Mouse (Mus musculus): ENCODE results near the gene Psmc5.
"Not testable (repeated sequence)": the region's sequence is repeated elsewhere in the genome, so short reads cannot be mapped to it uniquely, and the experiment has no call there.

The Psmc5 gene

DNA sequence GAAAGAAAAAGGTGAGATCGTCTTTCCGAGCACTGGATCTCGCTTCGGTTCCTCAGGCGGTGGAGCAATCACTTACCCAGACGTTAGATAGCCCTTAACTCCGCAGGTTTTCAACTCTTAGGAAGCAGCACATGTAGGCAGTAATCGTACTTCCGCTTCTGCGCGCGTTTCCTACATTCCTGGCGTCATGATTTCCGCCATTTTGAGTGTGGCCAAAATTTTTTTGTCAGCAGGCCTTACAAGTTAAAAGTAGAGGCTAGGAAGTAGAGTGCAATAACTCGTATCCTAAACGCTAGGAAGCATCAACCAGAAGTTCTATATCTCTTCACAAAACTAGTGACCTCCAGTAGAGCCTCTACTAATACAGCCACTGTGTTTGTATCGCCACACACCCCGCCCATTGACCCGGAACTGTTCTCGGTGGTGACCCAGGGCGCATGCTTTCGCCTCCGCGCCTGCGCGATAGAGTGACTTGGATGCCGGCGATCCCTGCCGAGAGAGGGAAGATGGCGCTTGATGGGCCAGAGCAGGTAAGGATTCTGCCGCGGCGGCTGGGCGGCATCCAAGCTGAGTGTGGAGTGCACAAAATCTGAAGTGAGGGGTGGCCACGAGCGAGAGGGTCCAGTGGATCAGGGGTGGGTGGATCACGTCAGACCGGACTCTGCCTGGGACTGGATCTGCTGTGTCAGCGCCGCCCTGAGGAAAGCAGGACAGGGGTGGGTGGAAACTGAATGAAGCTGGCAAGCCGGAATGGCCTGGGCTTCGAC, at the start of gene Psmc5, which contains the start of gene Ftsj3:
Psmc5 (plus strand) TSS at position 470 of the 767 bp plus-strand sequence.
Ftsj3 (minus strand) TSS at position 395 of the 767 bp plus-strand sequence.
- no peak for DNase-seq (ENCODE audit: extremely low read depth, low read depth, low spot score)

DNA sequence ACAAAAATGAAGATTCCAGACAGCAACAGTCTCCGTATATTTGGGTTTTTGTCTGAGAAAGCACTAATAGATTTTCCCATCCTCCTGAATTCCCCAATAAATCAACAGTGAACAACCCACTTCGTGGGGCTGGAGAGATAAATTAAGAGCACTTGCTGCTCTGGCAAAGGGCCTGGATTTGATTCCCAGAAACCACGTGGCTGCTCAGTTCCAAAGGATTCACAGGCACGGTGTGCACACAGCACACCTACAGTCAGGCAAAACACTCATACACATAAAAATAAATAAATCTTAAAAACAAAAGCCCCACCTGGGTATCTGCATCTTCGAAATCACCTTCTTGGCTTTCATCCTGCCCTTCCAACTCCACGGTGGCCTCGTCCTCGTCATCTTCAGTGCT, 43.2 kb upstream of the Psmc5 start:
- no peak for DNase-seq (ENCODE audit: extremely low read depth, low read depth, low spot score)

DNA sequence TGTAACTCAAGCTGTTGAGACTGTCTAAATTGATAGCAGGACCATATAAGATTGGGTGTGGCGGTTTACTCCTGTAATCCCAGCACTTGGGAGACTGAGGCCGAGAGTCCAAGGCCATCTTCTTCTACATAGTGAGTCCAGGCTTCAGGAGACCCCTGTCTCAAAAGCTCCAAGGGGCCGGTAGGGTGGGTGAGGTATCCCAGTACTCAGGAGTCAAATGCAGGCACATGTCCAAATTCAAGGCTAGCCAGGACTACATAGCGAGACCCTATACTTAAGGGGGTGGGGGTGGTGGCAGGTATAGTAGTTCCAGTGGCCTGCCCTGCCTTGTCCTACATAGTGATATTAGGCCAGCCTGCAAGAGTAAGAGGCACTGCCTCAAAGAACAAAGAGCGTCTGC, 41.1 kb upstream of the Psmc5 start:
- no peak for DNase-seq (ENCODE audit: extremely low read depth, low read depth, low spot score)

DNA sequence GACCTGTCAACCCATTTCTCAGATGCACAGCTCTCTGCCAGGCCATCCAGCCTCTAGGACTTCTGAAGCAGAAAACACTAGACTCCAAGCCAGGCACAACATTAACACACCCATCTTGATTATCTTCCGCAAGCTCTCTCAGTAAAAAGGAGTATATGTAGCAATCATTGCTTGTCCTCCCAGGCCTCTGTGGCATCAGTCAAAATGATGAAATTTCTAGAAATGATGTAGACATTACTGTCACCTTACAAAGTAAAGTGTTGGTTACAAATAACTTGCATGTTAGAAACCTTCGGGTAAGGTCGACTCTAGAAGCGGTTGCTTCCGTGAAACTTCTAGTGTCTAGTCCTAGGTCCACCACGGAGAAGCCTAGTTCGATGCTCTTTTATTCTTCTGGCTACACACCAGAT, 40.5 kb upstream of the Psmc5 start:
- no peak for DNase-seq (ENCODE audit: extremely low read depth, low read depth, low spot score)

DNA sequence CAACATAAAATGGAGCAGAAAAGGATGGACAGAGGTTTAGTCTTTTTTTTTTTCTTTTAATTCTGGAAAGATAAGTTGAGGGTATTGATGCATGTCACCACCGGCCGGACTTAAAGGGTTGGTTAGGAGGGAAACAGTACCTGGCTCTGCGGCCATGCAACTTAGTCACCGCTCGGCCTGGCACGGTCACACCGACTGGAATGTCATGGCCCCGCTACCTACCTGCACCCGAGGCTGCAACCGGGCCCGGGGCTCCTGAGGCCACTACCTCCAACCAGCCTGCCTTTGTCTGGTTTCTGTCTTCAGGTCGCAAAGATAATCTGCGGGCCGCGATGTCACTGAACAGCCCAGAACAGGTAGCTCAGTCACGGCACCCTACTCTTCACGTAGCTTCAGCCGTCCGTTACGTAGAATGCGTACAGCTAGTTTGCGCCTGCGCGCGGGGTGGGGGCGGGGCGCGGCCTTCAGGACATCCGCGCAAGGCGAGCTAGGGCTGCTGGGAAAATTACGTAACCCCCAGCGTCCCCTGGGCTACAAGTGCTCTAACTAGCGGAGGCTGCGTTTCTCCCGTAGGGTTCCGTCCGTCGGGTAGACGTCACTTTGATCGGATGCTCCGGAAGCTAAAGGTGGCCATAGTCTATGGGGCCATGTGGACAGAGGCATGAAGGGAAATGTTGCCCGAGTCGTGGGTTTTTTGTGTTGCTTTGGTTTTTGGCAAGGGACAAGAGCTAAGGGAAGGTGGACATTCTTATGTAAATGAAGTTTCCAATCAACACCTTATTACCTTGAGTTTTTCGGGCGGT, 39.8 kb upstream of the Psmc5 start, which contains the start of gene Ccdc47:
Ccdc47 (minus strand) TSS at position 418 of the 803 bp plus-strand sequence.
- peak; percentile 97 for DNase-seq (ENCODE audit: extremely low read depth, low read depth, low spot score)

DNA sequence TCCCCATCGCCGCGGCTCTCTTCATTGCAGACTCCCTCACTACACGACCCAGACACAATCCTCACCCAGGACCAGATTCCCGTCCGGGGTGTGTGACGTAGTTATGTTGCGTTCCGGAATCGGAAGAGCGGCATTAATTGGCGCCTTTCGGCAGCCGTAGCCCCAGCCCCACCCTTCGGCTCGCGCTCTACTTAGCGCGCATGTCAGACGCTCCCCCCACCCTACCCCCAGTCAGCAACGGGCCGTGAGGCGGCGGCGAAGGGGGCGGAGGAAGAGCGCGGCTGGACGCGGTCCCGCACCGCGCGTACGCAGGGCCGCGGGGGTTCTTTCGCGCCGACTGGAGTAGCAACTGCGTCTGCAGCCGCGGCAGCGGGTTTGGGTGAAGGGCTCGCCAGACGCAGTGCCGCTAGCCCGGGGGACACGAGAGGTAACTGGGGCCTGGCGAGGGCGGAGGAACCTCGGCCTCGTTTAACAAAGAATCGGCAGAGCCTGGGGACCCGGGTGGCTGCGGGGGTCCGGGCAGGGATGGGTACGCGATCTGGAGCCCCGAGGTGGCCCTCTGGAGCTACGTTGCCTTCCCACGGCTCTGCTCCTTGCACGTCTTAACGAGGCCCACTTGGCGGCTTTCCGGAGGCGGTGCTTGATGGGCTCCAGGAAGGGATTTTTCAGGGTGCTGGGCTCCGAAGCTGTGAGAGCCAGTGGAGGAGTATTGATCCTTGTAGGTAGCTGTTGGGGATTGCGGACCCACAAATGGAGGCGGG, 39.0 kb upstream of the Psmc5 start, which contains the start of gene Ddx42:
Ddx42 (plus strand) TSS at position 197 of the 761 bp plus-strand sequence.
- DNase-seq (ENCODE audit: extremely low read depth, low read depth, low spot score) = peak; percentile 67

DNA sequence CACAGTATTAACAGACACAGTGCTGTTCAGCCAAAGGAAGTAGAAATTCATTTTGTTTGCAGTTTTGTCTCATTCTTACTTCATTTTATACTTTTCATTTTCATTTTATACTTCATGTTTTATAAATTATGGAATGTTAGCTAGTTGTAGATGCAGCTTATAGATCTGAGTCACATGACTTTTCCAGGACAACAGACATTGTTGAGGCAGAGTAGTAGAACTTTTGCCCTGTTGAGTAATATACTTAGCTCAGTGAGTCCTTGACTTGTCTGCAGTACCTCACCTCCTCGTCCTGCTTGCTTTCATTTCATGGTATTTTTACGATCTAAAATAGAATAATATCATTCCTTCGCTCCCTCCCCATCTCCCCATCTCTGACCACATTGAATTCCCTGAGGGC, 35.4 kb upstream of the Psmc5 start:
- no peak for DNase-seq (ENCODE audit: extremely low read depth, low read depth, low spot score)

DNA sequence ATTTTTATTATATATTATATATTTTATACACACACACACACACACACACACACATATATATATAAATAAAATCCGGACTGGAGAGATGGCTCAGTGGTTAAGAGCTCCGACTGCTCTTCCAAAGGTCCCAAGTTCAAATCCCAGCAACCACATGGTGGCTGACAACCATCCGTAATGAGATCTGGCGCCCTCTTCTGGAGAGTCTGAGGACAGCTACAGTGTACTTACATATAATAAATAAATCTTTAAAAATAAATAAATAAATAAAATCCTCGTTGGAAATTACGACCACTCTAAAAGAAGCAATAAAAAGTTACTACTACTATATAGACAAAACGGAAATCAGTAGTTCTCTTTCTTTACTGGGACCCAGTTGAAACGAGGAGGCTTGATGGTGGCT, 22.0 kb upstream of the Psmc5 start:
- DNase-seq (ENCODE audit: extremely low read depth, low read depth, low spot score) = not testable (repeated sequence)

DNA sequence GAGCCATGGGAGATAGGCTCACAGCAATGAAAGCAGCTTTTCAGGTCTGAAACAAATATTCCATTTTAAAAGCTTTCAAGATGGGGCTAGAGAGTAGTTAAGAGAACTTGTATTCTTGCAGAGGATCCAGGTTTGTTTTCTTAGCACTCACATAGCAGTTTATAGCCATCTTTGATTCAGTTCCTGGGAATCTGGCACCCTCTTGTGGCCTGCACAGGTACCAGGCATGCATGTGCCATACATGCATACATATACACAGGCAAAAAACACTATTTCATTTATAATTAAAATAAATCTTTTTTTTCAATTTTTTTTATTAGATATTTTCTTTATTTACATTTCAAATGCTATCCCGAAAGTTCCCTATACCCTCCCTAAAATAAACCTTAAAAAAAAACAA, 9.1 kb upstream of the Psmc5 start:
- no peak for DNase-seq (ENCODE audit: extremely low read depth, low read depth, low spot score)

DNA sequence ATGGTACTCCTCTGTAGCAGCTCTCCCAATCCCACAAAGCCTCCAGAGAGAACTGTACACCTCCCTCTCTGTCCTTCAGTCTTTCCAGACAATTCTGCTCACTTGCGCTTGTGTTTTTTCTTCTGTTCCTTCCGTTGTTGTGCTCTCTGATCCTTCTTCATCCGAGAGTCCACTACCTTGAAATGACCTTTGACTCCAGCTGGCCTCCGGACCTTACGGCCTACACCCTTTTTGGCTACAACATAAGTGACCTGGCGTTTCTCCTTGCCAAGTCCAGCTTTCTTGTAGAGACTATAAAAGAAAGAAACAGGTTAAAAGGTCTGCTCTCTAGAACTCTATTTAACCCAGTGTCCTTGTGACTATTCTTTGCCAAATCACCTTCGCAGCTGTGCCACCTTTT, 6.6 kb upstream of the Psmc5 start:
- DNase-seq (ENCODE audit: extremely low read depth, low read depth, low spot score) = no peak

DNA sequence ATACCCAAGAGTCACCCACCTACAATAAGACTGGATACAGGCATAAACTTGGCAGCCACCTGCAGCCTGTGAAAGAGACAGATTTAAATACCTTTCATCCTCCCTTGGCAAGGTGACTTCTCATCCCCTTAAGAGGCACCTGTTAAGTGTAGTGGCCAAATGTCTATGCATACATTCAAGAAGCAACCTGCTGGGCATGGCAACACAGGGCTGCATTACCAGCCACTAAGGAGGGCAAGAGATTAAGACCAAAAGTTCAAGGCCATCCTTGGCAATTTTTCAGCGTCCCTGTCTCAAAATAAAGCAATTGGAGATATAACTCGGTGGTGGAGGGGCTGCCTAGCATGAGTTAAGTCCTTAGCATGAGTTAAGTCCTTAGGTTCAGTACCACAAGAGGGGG, 1.2 kb upstream of the Psmc5 start:
- no peak for DNase-seq (ENCODE audit: extremely low read depth, low read depth, low spot score)

DNA sequence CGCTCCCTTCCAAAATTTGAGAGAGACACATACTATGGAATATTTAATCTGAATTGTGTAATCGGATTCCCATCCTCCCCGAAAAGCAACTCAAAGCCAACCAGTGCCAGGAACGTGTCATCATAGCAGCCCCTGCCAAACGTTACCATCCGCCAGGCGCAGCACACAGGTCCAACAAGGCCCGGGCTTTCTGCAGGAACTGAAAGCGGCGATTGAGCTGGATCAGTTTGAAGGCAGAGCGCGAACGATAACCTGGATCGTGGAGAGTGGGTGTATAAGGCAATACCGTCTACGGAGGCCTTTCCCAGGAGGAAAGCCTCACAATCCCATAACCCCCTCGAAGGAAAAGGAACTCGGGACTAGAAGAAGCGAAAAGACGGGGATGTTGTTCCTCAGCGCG, 780 bp upstream of the Psmc5 start:
- no peak for DNase-seq (ENCODE audit: extremely low read depth, low read depth, low spot score)

DNA sequence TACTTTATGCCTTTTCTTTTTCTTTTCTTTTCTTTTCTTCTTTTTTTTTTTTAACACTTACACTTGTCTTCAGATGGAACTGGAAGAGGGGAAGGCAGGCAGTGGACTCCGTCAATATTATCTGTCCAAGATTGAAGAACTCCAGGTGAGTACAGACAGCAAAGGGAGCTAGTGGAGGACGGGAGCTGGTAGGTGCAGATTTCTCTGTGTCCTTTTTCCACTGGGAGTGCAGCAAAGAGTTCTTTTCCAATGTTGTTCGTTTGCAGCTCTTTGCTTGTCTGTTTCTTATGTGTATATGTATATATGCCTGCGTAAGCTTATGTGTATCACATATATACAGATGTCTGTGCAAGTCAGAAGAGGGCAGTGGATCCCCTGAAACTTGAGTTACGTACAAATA, 821 bp downstream of the Psmc5 start:
- no peak for DNase-seq (ENCODE audit: extremely low read depth, low read depth, low spot score)

DNA sequence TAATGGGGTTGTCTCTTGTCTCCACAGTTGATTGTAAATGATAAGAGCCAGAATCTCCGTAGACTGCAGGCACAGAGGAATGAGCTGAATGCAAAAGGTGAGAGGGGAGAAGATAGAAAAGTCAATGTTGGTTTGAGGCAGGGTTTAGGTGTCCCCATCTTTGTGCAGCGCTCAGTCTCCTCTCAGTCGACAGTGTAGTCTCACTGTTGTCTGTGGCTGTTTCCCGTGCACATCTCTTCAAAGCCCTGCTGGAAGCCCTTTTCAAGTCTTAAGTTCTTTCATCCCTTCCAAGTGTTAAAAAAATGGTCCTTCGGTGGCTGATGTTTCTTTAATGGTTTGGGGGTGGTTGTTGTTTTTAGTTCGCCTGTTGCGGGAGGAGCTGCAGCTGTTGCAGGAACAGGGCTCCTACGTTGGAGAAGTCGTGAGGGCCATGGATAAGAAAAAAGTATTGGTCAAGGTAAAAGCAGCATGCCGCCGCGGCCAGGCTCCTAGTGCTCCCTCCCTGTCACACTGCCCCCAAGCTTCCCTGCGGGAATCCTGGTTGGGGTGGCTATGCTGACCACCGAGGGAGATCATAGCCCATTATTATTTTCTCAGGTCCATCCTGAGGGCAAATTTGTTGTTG, 5.0 kb downstream of the Psmc5 start:
- no peak for DNase-seq (ENCODE audit: extremely low read depth, low read depth, low spot score)

DNA sequence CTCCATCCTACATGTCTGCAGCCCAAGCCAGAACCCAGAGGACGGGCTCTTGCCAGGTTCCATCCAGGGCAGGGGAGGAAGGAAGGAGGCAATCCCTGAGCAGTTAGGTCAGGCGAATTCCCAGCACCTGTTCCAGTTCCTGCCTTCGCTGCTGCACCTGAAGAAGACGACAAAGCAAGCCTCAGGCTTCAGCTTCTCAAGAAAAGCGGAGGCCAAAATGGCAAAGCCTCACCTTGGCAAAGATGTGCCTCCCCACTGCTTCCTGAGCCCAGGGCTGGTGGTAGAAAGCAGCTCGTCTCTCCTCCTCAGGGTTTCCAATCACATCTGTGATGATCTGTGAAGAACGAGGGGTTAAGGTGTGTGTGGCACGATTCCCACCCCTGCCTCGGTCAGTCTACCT, 8.0 kb downstream of the Psmc5 start:
- DNase-seq (ENCODE audit: extremely low read depth, low read depth, low spot score) = no peak

DNA sequence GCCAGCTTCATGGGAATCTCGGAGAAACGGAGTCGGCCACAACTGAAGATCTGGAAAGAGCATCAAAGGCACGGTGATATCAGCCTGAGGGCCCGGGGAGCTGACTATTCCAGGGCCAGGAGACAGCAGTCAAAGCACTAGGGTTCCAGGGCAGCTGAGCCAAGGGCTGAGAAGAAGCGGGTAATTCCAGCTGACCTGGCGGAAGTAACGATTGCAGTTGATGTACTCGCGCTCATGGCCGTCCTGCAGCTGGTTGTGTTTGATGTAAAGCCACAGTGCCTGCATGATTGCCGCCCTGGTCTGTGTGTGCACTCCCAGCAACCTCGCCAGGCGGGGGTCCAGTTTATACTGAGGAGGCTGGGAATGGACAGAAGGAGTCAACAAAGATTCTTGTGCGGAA, 9.0 kb downstream of the Psmc5 start:
- no peak for DNase-seq (ENCODE audit: extremely low read depth, low read depth, low spot score)

DNA sequence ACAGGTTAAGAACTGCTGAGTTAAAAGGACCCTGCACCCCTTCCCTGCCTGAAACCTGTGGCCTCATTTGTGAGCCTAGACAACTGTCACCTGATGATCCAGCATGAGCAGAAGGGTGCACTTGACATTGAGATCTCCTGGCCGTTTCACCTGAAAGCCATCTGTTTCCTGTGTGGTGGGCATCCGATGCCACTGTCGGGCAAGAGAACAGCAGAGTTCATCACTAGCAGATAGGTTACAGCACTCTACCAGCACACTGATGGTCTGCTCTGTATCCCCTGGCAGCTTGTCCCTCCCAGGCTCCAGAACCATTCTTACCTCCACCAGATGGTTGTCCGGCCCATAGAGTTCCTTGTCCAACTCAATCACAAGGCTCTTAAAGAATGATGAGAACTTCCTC, 9.6 kb downstream of the Psmc5 start:
- DNase-seq (ENCODE audit: extremely low read depth, low read depth, low spot score) = no peak

DNA sequence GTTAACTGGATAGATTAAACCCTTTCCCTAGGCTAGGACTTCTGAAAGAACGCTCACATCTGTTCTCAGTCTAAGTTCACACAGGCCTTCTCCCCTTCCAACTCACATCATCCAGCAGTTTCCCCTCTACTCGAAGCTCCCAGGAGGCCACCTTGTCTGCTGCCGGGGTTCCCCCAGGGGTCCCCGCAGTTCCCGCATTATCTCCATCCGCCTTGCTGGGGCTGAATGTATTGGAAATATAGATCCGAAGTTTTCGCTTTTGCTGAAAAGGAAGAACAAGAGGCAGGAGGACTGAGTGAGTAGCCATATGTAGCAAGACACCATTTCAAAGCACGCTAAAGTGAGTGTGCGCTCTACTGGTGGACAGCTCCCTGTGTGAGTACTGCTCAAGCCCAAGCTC, 10.5 kb downstream of the Psmc5 start:
- no peak for DNase-seq (ENCODE audit: extremely low read depth, low read depth, low spot score)

DNA sequence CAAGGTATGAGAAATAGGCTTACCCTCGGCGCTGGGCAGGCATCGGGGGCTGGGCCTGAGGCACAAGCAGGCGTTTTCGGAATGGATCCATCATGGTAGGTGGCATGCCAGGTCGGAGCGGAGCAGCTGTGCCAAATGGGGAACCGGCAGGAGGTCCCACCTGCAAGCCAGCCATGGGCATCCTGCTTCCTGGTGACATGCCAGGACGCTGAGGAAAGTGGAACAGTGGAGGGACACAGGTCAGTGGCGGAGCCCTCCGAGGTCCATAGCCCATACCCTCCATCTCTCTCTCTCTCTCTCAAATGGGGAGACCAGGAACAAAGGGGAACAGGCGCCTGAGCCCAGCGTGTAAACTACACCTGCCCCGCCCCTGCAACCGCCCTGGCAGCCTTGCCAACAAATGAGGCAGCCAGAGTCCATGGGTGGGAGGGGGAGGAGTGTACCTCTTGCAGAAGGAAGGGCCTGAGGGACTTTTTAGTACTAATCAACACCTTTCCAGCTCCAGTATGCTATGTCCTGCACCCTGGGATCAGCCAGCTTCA, 11.4 kb downstream of the Psmc5 start:
- peak; percentile 57 for DNase-seq (ENCODE audit: extremely low read depth, low read depth, low spot score)

DNA sequence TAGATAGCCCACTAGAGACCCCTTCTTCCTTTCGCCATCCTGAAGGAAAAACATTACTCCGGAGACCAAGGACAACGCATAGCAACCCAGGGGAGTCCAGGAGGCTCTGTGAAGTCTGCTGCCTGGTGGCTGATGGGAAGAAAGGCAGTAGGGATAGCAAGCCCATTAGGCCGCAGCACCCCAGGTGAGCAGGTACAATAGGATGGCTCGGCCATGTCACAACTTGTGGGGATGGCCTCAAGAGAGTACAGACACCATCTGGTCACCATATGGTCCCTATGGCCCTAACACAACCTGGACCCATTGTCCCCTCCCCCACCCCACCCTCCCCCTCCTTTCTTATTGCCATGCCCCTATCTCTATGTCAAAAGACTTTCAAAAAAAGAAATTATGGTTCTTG, 11.9 kb downstream of the Psmc5 start:
- DNase-seq (ENCODE audit: extremely low read depth, low read depth, low spot score) = no peak
